ENCODE assay signal across 12 mouse cellular contexts in genomic region chr10:42635046-42635445, GRCm38 (mm10). TPM values are rescaled to one million over a fixed set of nuclear protein-coding genes. Genes with fewer than 3 reads are reported as not detected.
DNase-seq lines count a peak whose midpoint lies in the region; ATAC-seq and TF ChIP-seq lines count a peak whose summit lies in the region.
"Had no signal": no experiment of that assay in that cellular context is flagged by ENCODE, and none has a peak within 500 bp of the region (broad histone marks: within the 10 kb centered on the region; RNA-seq: fewer than 3 reads in every experiment).

No protein-coding gene starts in this region.

- no peak for TF ChIP-seq CTCF in brain, embryonic 14.5 days (IDR thresholded peaks at IDR 0.05; ENCODE audit: borderline replicate concordance, extremely low read depth, insufficient read depth, insufficient read length)

- 0 out of 2 replicates have a peak overlapping the region, but pooled peaks have one; percentile 6 for H3K4me2 ChIP-seq in hindbrain, embryonic 12.5 days (replicated peaks)
- no peak overlapping the region for H3K4me2 ChIP-seq in hindbrain, embryonic 14.5 days (replicated peaks)
- H3K4me2 ChIP-seq in embryonic facial prominence, embryonic 13.5 days, result peak overlapping the region; percentile 56
- H3K4me2 ChIP-seq in limb, embryonic 15.5 days, result 0 out of 2 replicates have a peak overlapping the region, but pooled peaks have one; percentile 41

- DNase-seq in hindbrain, embryonic 14.5 days (ENCODE audit: low spot score), result no peak
- DNase-seq in brain, embryonic 14.5 days (ENCODE audit: low read depth), result peak; percentile 58
- DNase-seq in left cerebral cortex, postnatal 4 days, result no peak
- DNase-seq in lung, postnatal 25 days (ENCODE audit: low spot score), result no peak
- DNase-seq: adrenal gland, adult 8-10 months; cerebellum, adult 18-20 months; heart, adult 2 months; thymus, postnatal 36 days had no signal

- WGBS in hindbrain, embryonic 12.5 days, result 4% methylated on average over 11 of the region's 11 CpGs
- WGBS in hindbrain, embryonic 14.5 days, result 2% methylated on average over 11 of the region's 11 CpGs
- WGBS in embryonic facial prominence, embryonic 13.5 days, result 2% methylated on average over 11 of the region's 11 CpGs
- WGBS in limb, embryonic 15.5 days, result 3% methylated on average over 11 of the region's 11 CpGs

- H3K9ac ChIP-seq in hindbrain, embryonic 12.5 days, result no peak overlapping the region
- H3K9ac ChIP-seq in hindbrain, embryonic 14.5 days, result no peak overlapping the region
- no peak overlapping the region for H3K9ac ChIP-seq in embryonic facial prominence, embryonic 13.5 days
- no peak overlapping the region for H3K9ac ChIP-seq in limb, embryonic 15.5 days

- H3K9me3 ChIP-seq in hindbrain, embryonic 12.5 days (replicated peaks), result no peaks in the 10 kb centered on the region
- H3K9me3 ChIP-seq in hindbrain, embryonic 14.5 days (ENCODE audit: control insufficient read depth, low read length), result no peaks in the 10 kb centered on the region
- no peaks in the 10 kb centered on the region for H3K9me3 ChIP-seq in embryonic facial prominence, embryonic 13.5 days
- no peaks in the 10 kb centered on the region for H3K9me3 ChIP-seq in limb, embryonic 15.5 days

- TF ChIP-seq POLR2A in brain, embryonic 14.5 days (IDR thresholded peaks at IDR 0.05; ENCODE audit: borderline replicate concordance, extremely low read depth, insufficient read depth, insufficient read length, poor library complexity, severe bottlenecking), result no peak

- H3K27me3 ChIP-seq in hindbrain, embryonic 12.5 days, result peaks cover 90% of the 10 kb centered on the region
- H3K27me3 ChIP-seq in hindbrain, embryonic 14.5 days (ENCODE audit: control insufficient read depth, insufficient read depth, low read length), result peaks cover 85% of the 10 kb centered on the region
- H3K27me3 ChIP-seq in embryonic facial prominence, embryonic 13.5 days, result peaks cover 89% of the 10 kb centered on the region
- peaks cover 84% of the 10 kb centered on the region for H3K27me3 ChIP-seq in limb, embryonic 15.5 days

- no peak for ATAC-seq in hindbrain, embryonic 12.5 days (ENCODE audit: low FRiP score)
- no peak for ATAC-seq in hindbrain, embryonic 14.5 days (ENCODE audit: low FRiP score)
- ATAC-seq in embryonic facial prominence, embryonic 13.5 days (ENCODE audit: insufficient number of reproducible peaks, insufficient read depth, low FRiP score, low TSS enrichment, low read depth), result no peak
- ATAC-seq in limb, embryonic 15.5 days (ENCODE audit: insufficient number of reproducible peaks, low FRiP score, low TSS enrichment, low read depth), result no peak

- H3K36me3 ChIP-seq in hindbrain, embryonic 12.5 days, result no peaks in the 10 kb centered on the region
- H3K36me3 ChIP-seq in hindbrain, embryonic 14.5 days (replicated peaks; ENCODE audit: control insufficient read depth, insufficient read depth), result no peaks in the 10 kb centered on the region
- H3K36me3 ChIP-seq in embryonic facial prominence, embryonic 13.5 days, result no peaks in the 10 kb centered on the region
- no peaks in the 10 kb centered on the region for H3K36me3 ChIP-seq in limb, embryonic 15.5 days

- no peak overlapping the region for H3K27ac ChIP-seq in hindbrain, embryonic 12.5 days
- no peak overlapping the region for H3K27ac ChIP-seq in hindbrain, embryonic 14.5 days
- no peak overlapping the region for H3K27ac ChIP-seq in embryonic facial prominence, embryonic 13.5 days
- no peak overlapping the region for H3K27ac ChIP-seq in limb, embryonic 15.5 days
- H3K27ac ChIP-seq: heart, adult 2 months had no signal

- intact Hi-C loops in left cerebral cortex, postnatal 4 days (cut with DNase I), result no loop called here

- H3K4me1 ChIP-seq in hindbrain, embryonic 12.5 days, result peaks cover 20% of the 10 kb centered on the region
- H3K4me1 ChIP-seq in hindbrain, embryonic 14.5 days (replicated peaks; ENCODE audit: control insufficient read depth, insufficient read depth, low read length), result 0 out of 2 replicates have a peak, but pooled peaks cover 8% of the 10 kb centered on the region
- H3K4me1 ChIP-seq in embryonic facial prominence, embryonic 13.5 days, result peaks cover 40% of the 10 kb centered on the region
- H3K4me1 ChIP-seq in limb, embryonic 15.5 days, result peaks cover 43% of the 10 kb centered on the region

- no peak overlapping the region for H3K4me3 ChIP-seq in hindbrain, embryonic 12.5 days
- H3K4me3 ChIP-seq in hindbrain, embryonic 14.5 days (replicated peaks; ENCODE audit: low read length), result no peak overlapping the region
- 0 out of 2 replicates have a peak overlapping the region, but pooled peaks have one; percentile 33 for H3K4me3 ChIP-seq in embryonic facial prominence, embryonic 13.5 days
- H3K4me3 ChIP-seq in limb, embryonic 15.5 days, result peak overlapping the region; percentile 25; the same call in 1 of the 2 replicates
- H3K4me3 ChIP-seq: heart, adult 2 months had no signal

RNA-seq across cellular contexts. Expression of gene Ostm1, which starts 51.4 kb away (rescaled TPM):
- polyA plus RNA-seq in hindbrain, embryonic 12.5 days (2016; fragmentation: Nextera tagmentation; extraction: Ambion mirVana), result 24.9 TPM in 2 replicates
- 41.8 and 43.5 TPM in 2 replicates for polyA plus RNA-seq in hindbrain, embryonic 14.5 days (2014; fragmentation: Nextera tagmentation; extraction: Ambion mirVana)
- polyA plus RNA-seq in brain, embryonic 14.5 days (2012; rRNA removed), result 29.2 and 37.4 TPM in 2 replicates
- polyA plus RNA-seq in embryonic facial prominence, embryonic 13.5 days (2015; fragmentation: Nextera tagmentation; extraction: Ambion mirVana), result 10.8 and 12.5 TPM in 2 replicates
- 13.0 and 13.5 TPM in 2 replicates for polyA plus RNA-seq in limb, embryonic 15.5 days (2015; fragmentation: Nextera tagmentation; extraction: Ambion mirVana)
- total RNA-seq in left cerebral cortex, postnatal 4 days (2021), result 10 to 100 TPM; 32.0 to 34.1 TPM

RNA-seq across cellular contexts. Expression of gene Nr2e1, which starts 51.6 kb away (rescaled TPM):
- 1.1 and 2.1 TPM in 2 replicates for polyA plus RNA-seq in hindbrain, embryonic 12.5 days (2016; fragmentation: Nextera tagmentation; extraction: Ambion mirVana)
- polyA plus RNA-seq in hindbrain, embryonic 14.5 days (2014; fragmentation: Nextera tagmentation; extraction: Ambion mirVana), result 0.23 TPM in 1 of 2 replicates, not detected in the other
- 14.6 and 34.7 TPM in 2 replicates for polyA plus RNA-seq in brain, embryonic 14.5 days (2012; rRNA removed)
- 1.3 and 2.3 TPM in 2 replicates for polyA plus RNA-seq in embryonic facial prominence, embryonic 13.5 days (2015; fragmentation: Nextera tagmentation; extraction: Ambion mirVana)
- polyA plus RNA-seq in limb, embryonic 15.5 days (2015; fragmentation: Nextera tagmentation; extraction: Ambion mirVana), result not detected in 2 replicates
- total RNA-seq in left cerebral cortex, postnatal 4 days (2021), result 10 to 100 TPM; 11.1 to 13.1 TPM
- total RNA-seq: adrenal gland, adult 8-10 months; heart, adult 2 months had no signal
- polyA plus RNA-seq: heart, adult 2 months; large intestine, adult 2 months had no signal

Comparison
In these comparisons a context has a peak if more than half of its experiments do, and no peak if none do; other contexts are left out.
1. H3K4me3 ChIP-seq: peak in embryonic facial prominence, embryonic 13.5 days (single experiment) and limb, embryonic 15.5 days (single experiment); none in hindbrain, embryonic 12.5 days (single experiment) and hindbrain, embryonic 14.5 days (single experiment).